Mouse (Mus musculus): Measurements from ENCODE around the gene Krtap3-3. TPM values are rescaled to one million over a fixed set of nuclear protein-coding genes. Genes with fewer than 3 reads are reported as not detected.

Krtap3-3 gene
- polyA plus RNA-seq, 1 experiment from 2014 or later = not detected

DNA sequence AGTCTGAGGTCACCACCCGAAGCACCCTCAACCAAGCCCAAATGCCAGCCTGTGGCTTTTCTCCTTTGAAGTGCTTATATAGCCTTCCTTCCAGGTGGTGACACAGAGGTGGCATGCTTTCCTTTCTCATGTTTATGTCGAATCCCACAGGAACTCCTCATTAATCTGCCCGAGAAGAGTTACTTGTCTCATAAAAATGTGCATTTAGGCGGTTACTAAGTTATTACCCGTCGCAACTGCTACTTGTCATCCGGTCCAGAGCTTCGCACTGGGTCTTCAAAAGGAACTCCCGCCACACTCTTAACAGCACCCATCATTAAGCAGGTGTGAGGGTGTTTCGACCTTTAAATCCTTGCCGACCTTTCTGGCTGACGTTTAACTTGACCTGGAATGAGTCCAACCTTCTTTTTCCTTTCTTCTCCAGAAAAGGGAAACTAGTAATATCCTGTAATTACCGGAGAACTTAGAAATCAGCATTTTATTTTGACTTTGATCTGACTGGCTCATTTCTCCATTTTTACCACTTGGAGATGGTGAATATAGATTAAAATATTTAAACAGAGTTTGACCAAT, 29.3 kb downstream of the Krtap3-3 start, which contains the start of gene Krt39:
Gene Krt39, minus strand, starts transcription at position 51 of the 573 bp plus-strand sequence.
- no peak within 1 kb of the TSS for H3K9ac ChIP-seq (ENCODE audit: low read depth, low read length)
- H3K4me2 ChIP-seq = no peak within 1 kb of the TSS
- no peaks in the 10 kb centered on the region for H3K27me3 ChIP-seq (replicated peaks; ENCODE audit: control insufficient read depth, insufficient read depth, low read length)
- H3K36me3 ChIP-seq (ENCODE audit: control insufficient read depth, insufficient read depth, low read length) = no peaks in the 10 kb centered on the region
- no peaks in the 10 kb centered on the region for H3K4me1 ChIP-seq (replicated peaks; ENCODE audit: control insufficient read depth, insufficient read depth, low read length)
- H3K27ac ChIP-seq (ENCODE audit: low read depth, low read length) = no peak within 1 kb of the TSS
- WGBS = 86% methylated on average over 13 of the region's 13 CpGs
- ATAC-seq (replicated peaks; ENCODE audit: low FRiP score) (no peak), DNase-seq (ENCODE audit: low spot score) (no peak)
- no peaks in the 10 kb centered on the region for H3K9me3 ChIP-seq (ENCODE audit: control insufficient read depth, low read length)
- no peak within 1 kb of the TSS for H3K4me3 ChIP-seq (ENCODE audit: low read depth, low read length)

DNA sequence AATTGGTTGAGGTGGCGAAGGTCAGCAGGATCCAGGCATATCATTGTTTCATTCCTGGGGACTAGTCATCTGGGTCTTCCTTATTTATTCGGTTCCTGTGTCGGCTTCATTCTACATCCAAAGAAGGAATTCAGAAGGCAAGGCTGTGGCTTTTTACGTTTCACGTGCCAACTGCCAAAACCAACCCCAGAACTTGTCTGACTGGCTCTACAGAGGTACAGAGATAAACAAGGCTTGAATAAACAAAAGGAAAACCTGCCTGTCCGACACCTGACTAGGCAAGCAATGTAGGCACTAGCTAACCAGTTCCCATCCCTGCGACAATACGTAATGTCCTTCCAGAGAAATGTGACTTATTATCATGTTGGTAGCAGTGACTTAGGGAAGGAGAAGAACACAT, 36.6 kb downstream of the Krtap3-3 start:
- no peaks in the 10 kb centered on the region for H3K4me1 ChIP-seq (replicated peaks; ENCODE audit: control insufficient read depth, insufficient read depth, low read length)
- no peaks in the 10 kb centered on the region for H3K36me3 ChIP-seq (ENCODE audit: control insufficient read depth, insufficient read depth, low read length)
- no peak overlapping the region for H3K9ac ChIP-seq (ENCODE audit: low read depth, low read length)
- no peak overlapping the region for H3K4me3 ChIP-seq (ENCODE audit: low read depth, low read length)
- H3K27ac ChIP-seq (ENCODE audit: low read depth, low read length) = no peak overlapping the region
- H3K27me3 ChIP-seq (replicated peaks; ENCODE audit: control insufficient read depth, insufficient read depth, low read length) = no peaks in the 10 kb centered on the region
- no peak overlapping the region for H3K4me2 ChIP-seq
- H3K9me3 ChIP-seq (ENCODE audit: control insufficient read depth, low read length) = no peaks in the 10 kb centered on the region
- DNase-seq (ENCODE audit: low spot score) (no peak), ATAC-seq (replicated peaks; ENCODE audit: low FRiP score) (no peak)
- WGBS = 67% methylated on average over 8 of the region's 8 CpGs

Other genes starting within 250 kb of the Krtap3-3 start
- not detected in 2 replicates for gene Krt25, start 227.9 kb downstream of the Krtap3-3 start, polyA plus RNA-seq (2014; fragmentation: Nextera tagmentation; extraction: Ambion mirVana)
- not detected in 2 replicates for gene Krt26, start 212.9 kb downstream of the Krtap3-3 start, polyA plus RNA-seq (2014; fragmentation: Nextera tagmentation; extraction: Ambion mirVana)
- not detected in 2 replicates for gene Krt27, start 199.8 kb downstream of the Krtap3-3 start, polyA plus RNA-seq (2014; fragmentation: Nextera tagmentation; extraction: Ambion mirVana)
- 0.32 TPM in 1 of 2 replicates, not detected in the other for gene Krt28, start 176.0 kb downstream of the Krtap3-3 start, polyA plus RNA-seq (2014; fragmentation: Nextera tagmentation; extraction: Ambion mirVana)
- gene Krt10, start 161.5 kb downstream of the Krtap3-3 start, polyA plus RNA-seq (2014; fragmentation: Nextera tagmentation; extraction: Ambion mirVana) = 10.0 and 13.1 TPM in 2 replicates
- not detected in 2 replicates for gene Krt12, start 128.6 kb downstream of the Krtap3-3 start, polyA plus RNA-seq (2014; fragmentation: Nextera tagmentation; extraction: Ambion mirVana)
- 32.1 and 34.1 TPM in 2 replicates for gene Krt20, start 112.7 kb downstream of the Krtap3-3 start, polyA plus RNA-seq (2014; fragmentation: Nextera tagmentation; extraction: Ambion mirVana)
- gene Krt23, start 57.7 kb downstream of the Krtap3-3 start, polyA plus RNA-seq (2014; fragmentation: Nextera tagmentation; extraction: Ambion mirVana) = 0.38 TPM in 2 replicates
- not detected in 2 replicates for gene Krt39, start 29.5 kb downstream of the Krtap3-3 start, polyA plus RNA-seq (2014; fragmentation: Nextera tagmentation; extraction: Ambion mirVana)
- 0.21 TPM in 1 of 2 replicates, not detected in the other for gene Krt40, start 7.7 kb downstream of the Krtap3-3 start, polyA plus RNA-seq (2014; fragmentation: Nextera tagmentation; extraction: Ambion mirVana)
- gene Krtap3-2, start 6.0 kb upstream of the Krtap3-3 start, polyA plus RNA-seq (2014; fragmentation: Nextera tagmentation; extraction: Ambion mirVana) = not detected in 2 replicates
- not detected in 2 replicates for gene Gm11939, start 8.6 kb upstream of the Krtap3-3 start, polyA plus RNA-seq (2014; fragmentation: Nextera tagmentation; extraction: Ambion mirVana)
- gene Krtap3-1, start 15.8 kb upstream of the Krtap3-3 start, polyA plus RNA-seq (2014; fragmentation: Nextera tagmentation; extraction: Ambion mirVana) = not detected in 2 replicates
- gene Krtap1-5, start 30.2 kb upstream of the Krtap3-3 start, polyA plus RNA-seq (2014; fragmentation: Nextera tagmentation; extraction: Ambion mirVana) = not detected in 2 replicates
- not detected in 2 replicates for gene Krtap1-4, start 32.8 kb upstream of the Krtap3-3 start, polyA plus RNA-seq (2014; fragmentation: Nextera tagmentation; extraction: Ambion mirVana)
- gene Krtap1-3, start 40.5 kb upstream of the Krtap3-3 start, polyA plus RNA-seq (2014; fragmentation: Nextera tagmentation; extraction: Ambion mirVana) = not detected in 2 replicates
- gene Krtap9-3, start 47.2 kb upstream of the Krtap3-3 start, polyA plus RNA-seq (2014; fragmentation: Nextera tagmentation; extraction: Ambion mirVana) = not detected in 2 replicates
- gene Gm11938, start 52.4 kb upstream of the Krtap3-3 start, polyA plus RNA-seq (2014; fragmentation: Nextera tagmentation; extraction: Ambion mirVana) = not detected in 2 replicates
- gene Gm11937, start 59.3 kb upstream of the Krtap3-3 start, polyA plus RNA-seq (2014; fragmentation: Nextera tagmentation; extraction: Ambion mirVana) = not detected in 2 replicates
- not detected in 2 replicates for gene Krtap2-4, start 64.0 kb upstream of the Krtap3-3 start, polyA plus RNA-seq (2014; fragmentation: Nextera tagmentation; extraction: Ambion mirVana)
- not detected in 2 replicates for gene Gm11562, start 69.6 kb upstream of the Krtap3-3 start, polyA plus RNA-seq (2014; fragmentation: Nextera tagmentation; extraction: Ambion mirVana)
- not detected in 2 replicates for gene Krtap4-1, start 77.4 kb upstream of the Krtap3-3 start, polyA plus RNA-seq (2014; fragmentation: Nextera tagmentation; extraction: Ambion mirVana)
- not detected in 2 replicates for gene Krtap4-2, start 84.2 kb upstream of the Krtap3-3 start, polyA plus RNA-seq (2014; fragmentation: Nextera tagmentation; extraction: Ambion mirVana)
- not detected in 2 replicates for gene Krtap4-7, start 93.2 kb upstream of the Krtap3-3 start, polyA plus RNA-seq (2014; fragmentation: Nextera tagmentation; extraction: Ambion mirVana)
- not detected in 2 replicates for gene Gm11555, start 99.4 kb upstream of the Krtap3-3 start, polyA plus RNA-seq (2014; fragmentation: Nextera tagmentation; extraction: Ambion mirVana)
- not detected in 2 replicates for gene Gm11563, start 108.1 kb upstream of the Krtap3-3 start, polyA plus RNA-seq (2014; fragmentation: Nextera tagmentation; extraction: Ambion mirVana)
- not detected in 2 replicates for gene Krtap4-6, start 115.1 kb upstream of the Krtap3-3 start, polyA plus RNA-seq (2014; fragmentation: Nextera tagmentation; extraction: Ambion mirVana)
- gene Gm14190, start 139.9 kb upstream of the Krtap3-3 start, polyA plus RNA-seq (2014; fragmentation: Nextera tagmentation; extraction: Ambion mirVana) = not detected in 2 replicates
- not detected in 2 replicates for gene Gm14180, start 183.4 kb upstream of the Krtap3-3 start, polyA plus RNA-seq (2014; fragmentation: Nextera tagmentation; extraction: Ambion mirVana)
- gene Gm11595, start 222.0 kb upstream of the Krtap3-3 start, polyA plus RNA-seq (2014; fragmentation: Nextera tagmentation; extraction: Ambion mirVana) = not detected in 2 replicates
- not detected in 2 replicates for gene Krtap4-8, start 229.8 kb upstream of the Krtap3-3 start, polyA plus RNA-seq (2014; fragmentation: Nextera tagmentation; extraction: Ambion mirVana)
- not detected in 2 replicates for gene Krtap4-9, start 234.3 kb upstream of the Krtap3-3 start, polyA plus RNA-seq (2014; fragmentation: Nextera tagmentation; extraction: Ambion mirVana)
- not detected in 2 replicates for gene Gm11596, start 242.6 kb upstream of the Krtap3-3 start, polyA plus RNA-seq (2014; fragmentation: Nextera tagmentation; extraction: Ambion mirVana)
- not detected in 2 replicates for gene Gm11569, start 248.1 kb upstream of the Krtap3-3 start, polyA plus RNA-seq (2014; fragmentation: Nextera tagmentation; extraction: Ambion mirVana)